Mouse (Mus musculus): Measurements from ENCODE around the gene Elp4. TPM values are rescaled to one million over a fixed set of nuclear protein-coding genes. Genes with fewer than 3 reads are reported as not detected.

Gene Elp4
- total RNA-seq, 2 experiments from 2014 or later: 8.9 to 12.1 TPM

- peak; percentile 44 for DNase-seq
- intact Hi-C loops (cut with DNase I): loop anchor here (5.0 kb wide), 1 partner anchor 326 kb away; the partner anchor contains the start of gene Dnajc24
- Histone ChIP-seq H3K27ac (no peak overlapping the region), H3K4me3 (peak overlapping the region; percentile 69)
- TF ChIP-seq CTCF (IDR thresholded peaks at IDR 0.05): no peak
Measured at GRCm38 (mm10) chr2:105676080-105676908, 228.1 kb downstream of the Elp4 start.

DNA sequence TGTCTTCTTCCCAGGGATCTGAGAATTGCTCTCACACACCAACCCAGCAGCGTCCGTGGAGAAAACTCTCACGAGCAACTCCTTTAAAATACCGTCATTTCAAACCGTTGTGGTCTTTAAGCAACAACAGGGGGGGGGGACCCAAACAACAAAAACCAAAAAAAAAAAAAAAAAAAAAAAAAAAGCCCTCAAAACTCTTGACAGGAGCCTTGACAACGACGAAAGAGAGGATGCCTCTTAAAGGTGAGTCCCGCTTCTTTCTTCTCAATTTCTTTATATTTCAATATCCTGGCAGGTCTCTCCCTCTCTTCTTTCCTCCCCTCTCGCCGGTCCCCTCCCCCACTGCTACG lies 228.7 kb downstream of the Elp4 start:
- DNase-seq: no peak
- intact Hi-C loops (cut with DNase I): loop anchor here (5.0 kb wide), 1 partner anchor 327 kb away; the partner anchor contains the start of gene Dnajc24
- Histone ChIP-seq H3K4me3 (peak overlapping the region; percentile 69), H3K27ac (no peak overlapping the region)
- TF ChIP-seq CTCF (IDR thresholded peaks at IDR 0.05): no peak

- intact Hi-C loops (cut with DNase I): loop anchor here (5.0 kb wide), 1 partner anchor 327 kb away; the partner anchor contains the start of gene Dnajc24
- no peak for TF ChIP-seq CTCF (IDR thresholded peaks at IDR 0.05)
- Histone ChIP-seq H3K27ac (no peak overlapping the region), H3K4me3 (peak overlapping the region; percentile 69)
- DNase-seq: peak; percentile 43
Measured at GRCm38 (mm10) chr2:105674875-105675729, 229.3 kb downstream of the Elp4 start.

- Histone ChIP-seq H3K27ac (no peak overlapping the region), H3K4me3 (peak overlapping the region; percentile 69)
- DNase-seq: no peak
- intact Hi-C loops (cut with DNase I): no loop called here
- no peak for TF ChIP-seq CTCF (IDR thresholded peaks at IDR 0.05)
Measured at GRCm38 (mm10) chr2:105674061-105674874, 230.1 kb downstream of the Elp4 start.

GRCm38 (mm10) chr2:105673631-105674060 lies 230.7 kb downstream of the Elp4 start:
- Histone ChIP-seq H3K4me3 (peak overlapping the region; percentile 69), H3K27ac (no peak overlapping the region)
- intact Hi-C loops (cut with DNase I): no loop called here
- no peak for TF ChIP-seq CTCF (IDR thresholded peaks at IDR 0.05)
- DNase-seq: peak; percentile 73

- intact Hi-C loops (cut with DNase I): no loop called here
- no peak for TF ChIP-seq CTCF (IDR thresholded peaks at IDR 0.05)
- no peak overlapping the region for H3K27ac ChIP-seq
- no peak for DNase-seq
- no peak overlapping the region for H3K4me3 ChIP-seq
Measured at GRCm38 (mm10) chr2:105673054-105673453, 231.3 kb downstream of the Elp4 start.

DNA sequence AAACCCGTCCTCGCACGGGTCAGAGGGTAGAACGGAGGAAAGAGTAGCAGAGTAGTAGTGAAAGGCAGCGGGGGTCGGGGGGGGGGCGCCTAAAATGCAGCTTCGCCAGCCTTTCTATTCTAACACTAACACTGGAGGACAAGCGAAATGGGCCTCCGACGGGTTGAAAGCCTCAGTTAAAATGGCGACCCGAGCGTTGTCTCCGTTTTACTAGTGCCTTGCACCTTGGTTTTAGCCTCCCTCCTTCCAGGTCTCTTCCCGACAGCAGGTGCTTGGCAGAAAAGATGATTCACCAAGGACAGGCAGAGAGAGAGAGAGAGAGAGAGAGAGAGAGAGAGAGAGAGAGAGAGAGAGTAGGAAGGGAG lies 231.8 kb downstream of the Elp4 start:
- no peak for TF ChIP-seq CTCF (IDR thresholded peaks at IDR 0.05)
- H3K4me3 ChIP-seq: no peak overlapping the region

GRCm38 (mm10) chr2:105671798-105672595 lies 232.4 kb downstream of the Elp4 start:
- intact Hi-C loops (cut with DNase I): no loop called here
- no peak for TF ChIP-seq CTCF (IDR thresholded peaks at IDR 0.05)
- no peak for DNase-seq
- H3K27ac ChIP-seq: no peak overlapping the region
- no peak overlapping the region for H3K4me3 ChIP-seq

More for the DNA sequence above, 231.8 kb downstream of the Elp4 start:
- intact Hi-C loops (cut with DNase I): no loop called here
- H3K27ac ChIP-seq: no peak overlapping the region
- no peak for DNase-seq

- no peak for DNase-seq
- no peak for TF ChIP-seq CTCF (IDR thresholded peaks at IDR 0.05)
- H3K4me3 ChIP-seq: no peak overlapping the region
- H3K27ac ChIP-seq: no peak overlapping the region
- intact Hi-C loops (cut with DNase I): no loop called here
Measured at GRCm38 (mm10) chr2:105671116-105671797, 233.1 kb downstream of the Elp4 start.

DNA sequence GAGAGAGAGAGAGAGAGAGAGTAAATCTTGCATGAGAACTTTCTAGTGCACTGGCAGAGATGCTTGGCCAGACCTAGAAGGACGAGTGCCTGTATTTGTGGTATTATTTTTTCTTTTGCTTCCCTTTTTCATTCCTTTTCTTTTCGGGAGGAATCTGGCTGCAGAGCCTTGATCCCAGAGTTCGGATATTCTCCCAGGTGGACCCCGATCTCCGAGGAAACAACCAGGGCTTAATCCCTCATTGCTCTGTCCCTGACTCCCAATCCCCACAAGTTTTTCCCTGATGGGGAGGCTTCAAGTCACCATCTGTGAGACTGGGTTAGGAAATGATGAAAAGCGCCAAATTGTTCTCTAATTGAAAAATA lies 233.7 kb downstream of the Elp4 start:
- Histone ChIP-seq H3K27ac (no peak overlapping the region), H3K4me3 (no peak overlapping the region)
- no peak for TF ChIP-seq CTCF (IDR thresholded peaks at IDR 0.05)
- intact Hi-C loops (cut with DNase I): no loop called here
- DNase-seq: no peak
